Mouse (Mus musculus) adrenal gland, adult 8-10 months (tissue): ENCODE data around the gene Rcbtb2. TPM values are rescaled to one million over a fixed set of nuclear protein-coding genes. Genes with fewer than 3 reads are reported as not detected.

Experiments
- microRNA-seq, 2 experiments: library from miRNA; unstranded; fragments of <30 nt; microRNA quantifications; one replicate each; pipeline ENCODE4 v1.2.0; 2022
- total RNA-seq, 4 experiments: library from RNA; stranded (reverse); gene quantifications; 2 replicates each; pipeline ENCODE4 v1.2.4; 2022

Gene Rcbtb2
- total RNA-seq, 4 experiments from 2014 or later, result 30.0 to 45.1 (median 35.5) TPM

Small RNAs within 50 kb of the gene (microRNA-seq; reads per million reads assigned to microRNA genes)
- 0 reads per million in 2 experiments for gene Mir687

Other genes with a start within 250 kb of the Rcbtb2 start
- gene Cysltr2, start 73.9 kb upstream of the Rcbtb2 start, total RNA-seq, result 1 to 10 TPM; 2.0 to 5.5 (median 3.9) TPM
- 1 to 10 TPM; 3.1 to 5.7 (median 4.0) TPM for gene Lpar6, start 114.9 kb downstream of the Rcbtb2 start, total RNA-seq
- gene Rb1, start 202.8 kb downstream of the Rcbtb2 start, total RNA-seq, result 10 to 100 TPM; 13.3 to 30.4 (median 20.9) TPM